Mouse (Mus musculus): ENCODE measurements at regions not wholly inside any gene's neighbourhood (a gene's known extent, or its start where the extent isn't known, plus 50 kb on each side); places are given as distances from the start of the nearest gene placed in this dataset.

DNA sequence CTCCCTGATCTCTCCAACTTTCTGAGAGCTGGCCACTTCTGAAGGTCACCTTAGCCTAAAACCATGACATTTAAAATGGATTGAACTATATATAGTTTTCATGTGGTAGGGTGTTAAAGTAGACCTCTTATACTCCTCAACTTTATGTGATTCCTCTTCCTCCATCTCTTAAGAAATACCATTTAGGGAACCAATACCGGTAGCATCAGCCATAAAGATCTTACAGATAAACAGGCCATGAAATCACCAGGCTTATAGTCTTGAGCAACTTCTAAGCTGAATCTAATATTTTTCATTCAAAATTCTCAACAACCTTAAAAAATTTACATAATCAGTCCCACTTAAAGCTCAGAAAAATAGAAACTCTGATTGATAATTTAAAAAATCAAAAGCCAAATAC lies 56.2 kb downstream of the Rpl36a-ps1 start:
- no peak for DNase-seq

GRCm38 (mm10) chr14:98937373-98937772 lies 56.7 kb downstream of the Rpl36a-ps1 start:
- DNase-seq = no peak

DNA sequence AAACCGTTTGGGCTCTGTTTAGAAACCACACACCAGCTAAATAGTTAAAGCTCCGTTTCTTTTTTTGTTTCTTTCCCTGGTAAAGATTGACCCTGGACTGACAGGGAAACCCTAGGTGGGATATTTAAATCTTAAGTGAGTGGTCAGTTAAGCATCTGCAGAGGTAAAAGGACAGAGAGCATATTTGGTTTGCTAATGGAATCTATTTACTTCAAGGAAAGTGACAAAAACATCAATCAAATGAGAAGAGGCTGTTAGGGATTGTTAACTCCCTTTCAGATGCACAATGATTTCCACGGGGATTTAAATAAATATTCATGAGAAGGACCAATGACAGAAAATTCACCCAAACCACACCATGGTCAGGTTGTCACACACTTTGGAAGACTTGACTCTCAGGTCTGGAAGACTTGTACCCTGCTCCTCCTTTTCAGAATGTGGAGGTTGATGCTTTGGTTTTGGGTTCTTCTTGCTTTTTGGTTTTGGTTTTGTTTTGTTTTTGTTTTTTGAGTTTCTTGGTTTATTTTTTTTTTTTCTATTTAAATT lies 60.7 kb downstream of the Rpl36a-ps1 start:
- no peak for DNase-seq

- DNase-seq = no peak
These were observed 64.8 kb downstream of the Rpl36a-ps1 start for GRCm38 (mm10) chr14:98929276-98929675.

DNA sequence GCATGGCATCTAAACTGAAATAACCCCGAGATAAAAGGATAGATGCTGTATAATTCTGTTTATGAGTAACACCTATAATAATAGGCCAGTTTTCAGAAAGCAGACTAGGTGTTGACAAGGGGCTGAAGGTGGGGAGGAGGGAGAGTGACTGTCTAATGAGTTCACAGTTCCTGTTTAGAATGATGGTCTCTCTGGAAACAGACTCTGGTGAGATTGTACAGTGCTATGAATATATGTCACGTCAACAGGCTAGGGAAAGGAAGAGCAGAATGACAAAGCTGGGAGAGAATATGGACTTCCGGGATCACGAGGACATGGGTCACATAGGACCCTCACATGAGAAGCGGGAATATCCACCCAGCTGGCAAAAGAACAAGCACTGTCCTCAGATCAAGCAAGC lies 85.9 kb downstream of the Rpl36a-ps1 start:
- DNase-seq = no peak

GRCm38 (mm10) chr14:98898876-98899275 lies 95.2 kb downstream of the Rpl36a-ps1 start:
- no peak for DNase-seq

DNA sequence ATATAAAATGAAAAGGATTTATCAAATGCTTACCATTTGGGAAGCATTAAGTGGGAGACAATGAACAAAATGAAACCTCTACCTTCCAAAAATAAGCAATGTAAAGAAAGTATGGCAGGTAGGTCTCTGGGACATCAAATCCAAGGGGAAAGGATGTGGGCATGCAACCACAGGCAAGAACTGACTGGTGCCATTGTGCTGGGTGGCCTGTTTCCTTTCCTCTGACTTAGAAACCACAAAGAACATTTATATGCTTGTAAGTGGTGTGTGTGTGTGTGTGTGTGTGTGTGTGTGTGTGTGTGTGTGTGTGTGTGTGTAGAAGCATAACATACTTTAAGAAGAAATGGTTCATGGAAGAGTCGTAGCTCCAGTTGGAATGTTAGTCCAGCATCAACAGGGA lies 96.7 kb downstream of the Rpl36a-ps1 start:
- no peak for DNase-seq

- no peak for DNase-seq
These were observed 98.2 kb downstream of the Rpl36a-ps1 start for GRCm38 (mm10) chr14:98895933-98896332.

- no peak for DNase-seq
These were observed 101.4 kb downstream of the Rpl36a-ps1 start for GRCm38 (mm10) chr14:98892670-98893069.

DNA sequence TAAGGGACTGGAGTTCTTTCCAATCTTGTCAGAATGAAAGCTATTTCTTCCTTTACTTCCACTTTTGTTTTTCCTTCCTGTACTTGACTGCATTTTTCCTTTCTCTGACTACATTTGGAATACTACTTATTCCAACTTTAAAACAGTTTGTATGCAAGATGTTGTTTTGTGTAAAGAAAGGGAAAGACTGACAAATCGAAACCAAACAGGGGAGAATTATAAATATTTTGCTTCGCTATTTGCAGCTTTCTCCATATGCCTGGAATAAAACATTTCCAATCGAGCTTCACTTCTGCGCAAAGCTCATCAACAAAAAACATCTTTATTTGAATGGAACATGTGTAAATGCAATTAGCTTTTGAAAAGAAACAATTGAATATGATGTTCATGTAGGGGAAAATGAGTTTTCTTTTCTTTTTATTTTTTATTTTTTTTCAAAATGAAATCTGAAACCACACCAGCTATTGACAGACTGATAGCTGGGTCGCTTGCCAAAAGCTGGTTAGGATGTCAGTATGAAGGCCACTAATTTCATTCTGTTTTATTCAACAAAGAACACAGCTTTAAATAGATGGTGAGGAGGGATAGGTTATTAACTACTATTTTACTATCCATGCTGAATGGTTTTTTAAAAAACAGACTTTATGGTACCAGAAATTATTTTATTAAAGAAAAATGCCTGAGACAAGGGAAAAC lies 102.7 kb downstream of the Rpl36a-ps1 start:
- no peak for DNase-seq

DNA sequence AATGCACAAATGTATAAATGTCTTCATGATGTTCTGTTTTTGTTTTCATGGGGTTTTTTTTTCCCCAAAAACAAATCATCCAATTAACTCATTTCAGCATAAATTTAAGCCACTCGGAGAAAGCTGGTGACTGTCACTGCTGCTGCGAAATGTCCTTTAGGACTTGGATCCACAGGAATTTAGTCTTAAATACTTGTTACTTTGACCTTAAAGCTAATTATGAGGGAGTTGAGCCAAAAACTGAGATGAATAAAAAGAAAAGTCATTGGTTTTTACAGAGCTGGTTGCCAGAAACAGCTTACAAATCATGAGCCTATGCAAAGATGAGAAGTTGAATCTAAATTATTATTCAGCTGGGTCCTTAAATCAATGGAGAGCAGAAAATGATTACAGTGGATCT lies 106.5 kb downstream of the Rpl36a-ps1 start:
- no peak for DNase-seq

DNA sequence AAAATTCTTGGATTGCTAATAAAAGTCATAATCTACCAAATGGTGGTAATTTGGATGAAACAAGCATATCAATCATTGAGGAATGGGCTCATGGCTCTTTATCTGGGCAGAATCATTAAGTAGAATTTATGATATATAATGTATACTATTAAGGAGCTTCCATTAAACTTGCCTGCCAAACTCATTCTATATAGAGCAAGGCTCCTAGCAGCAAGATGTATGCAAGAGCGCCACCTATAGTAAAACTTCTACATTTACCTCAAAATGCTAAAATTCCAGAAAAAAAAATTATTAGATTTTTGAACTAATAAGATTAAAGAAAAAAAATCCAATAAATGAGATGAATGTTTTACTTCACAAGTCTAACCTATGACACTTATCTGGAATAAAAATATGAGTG lies 107.1 kb downstream of the Rpl36a-ps1 start:
- no peak for DNase-seq

- DNase-seq = no peak
These were observed 111.5 kb downstream of the Rpl36a-ps1 start for GRCm38 (mm10) chr14:98882586-98882985.

DNA sequence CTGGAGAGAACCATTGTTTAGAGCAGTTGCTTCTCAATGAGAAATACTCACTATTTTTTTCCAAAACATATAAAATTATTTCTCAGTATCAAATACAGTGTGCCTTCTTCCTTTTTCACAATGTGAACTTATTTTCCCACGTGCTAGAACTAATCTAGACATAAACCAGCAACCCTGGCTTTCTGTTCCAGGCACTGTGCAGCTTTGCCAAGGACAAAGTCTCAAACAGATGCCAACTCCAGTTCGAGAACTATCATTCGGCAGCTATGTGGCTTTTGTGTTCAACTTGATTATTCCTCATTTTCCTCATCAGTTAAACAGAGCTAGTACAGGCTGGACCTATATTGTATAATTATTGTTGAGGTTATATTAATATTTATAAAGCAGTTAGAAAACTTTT lies 116.2 kb downstream of the Rpl36a-ps1 start:
- no peak for DNase-seq

DNA sequence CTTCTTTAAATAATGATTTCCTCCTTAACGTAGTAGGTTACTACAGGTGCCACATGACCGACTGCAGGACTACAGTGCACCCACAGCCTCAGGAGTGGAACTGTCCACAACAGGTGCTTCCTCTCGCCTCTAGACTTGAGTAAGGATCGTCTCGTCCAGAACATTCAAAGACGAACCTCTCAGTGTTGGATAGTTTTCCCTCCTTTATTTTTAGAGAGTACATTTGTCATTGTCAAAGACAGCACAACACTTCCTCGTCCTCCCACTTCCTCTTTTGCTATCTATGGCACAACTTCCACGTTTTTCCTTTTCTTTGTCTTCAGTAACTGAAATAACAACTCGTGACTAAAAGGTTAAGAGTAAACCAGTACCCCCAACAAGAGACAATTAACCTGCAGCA lies 120.7 kb downstream of the Rpl36a-ps1 start:
- DNase-seq = no peak

DNA sequence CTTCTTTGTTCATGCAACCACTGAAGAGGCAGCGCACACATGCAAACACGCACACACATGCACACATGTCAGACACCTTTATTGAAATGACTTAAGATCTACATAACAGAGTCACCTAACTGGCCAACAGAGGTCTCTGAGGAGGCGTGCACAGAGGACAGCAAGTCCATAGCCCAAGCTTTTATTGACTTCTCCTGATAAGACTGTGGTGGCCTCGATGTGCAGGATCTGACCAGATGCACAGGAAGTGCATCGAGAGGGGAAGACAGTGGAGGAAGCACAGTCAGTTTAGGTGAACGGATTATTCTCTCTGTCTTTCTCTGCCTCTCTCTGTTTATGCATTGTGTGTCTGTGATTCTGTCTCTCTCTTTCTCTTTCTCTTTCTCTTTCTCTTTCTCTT lies 124.2 kb downstream of the Rpl36a-ps1 start:
- DNase-seq = no peak

- no peak for DNase-seq
These were observed 127.2 kb downstream of the Rpl36a-ps1 start for GRCm38 (mm10) chr14:98866880-98867279.

- no peak for DNase-seq
These were observed 130.1 kb downstream of the Rpl36a-ps1 start for GRCm38 (mm10) chr14:98864001-98864400.

GRCm38 (mm10) chr14:98863598-98863997 lies 130.5 kb downstream of the Rpl36a-ps1 start:
- no peak for DNase-seq

DNA sequence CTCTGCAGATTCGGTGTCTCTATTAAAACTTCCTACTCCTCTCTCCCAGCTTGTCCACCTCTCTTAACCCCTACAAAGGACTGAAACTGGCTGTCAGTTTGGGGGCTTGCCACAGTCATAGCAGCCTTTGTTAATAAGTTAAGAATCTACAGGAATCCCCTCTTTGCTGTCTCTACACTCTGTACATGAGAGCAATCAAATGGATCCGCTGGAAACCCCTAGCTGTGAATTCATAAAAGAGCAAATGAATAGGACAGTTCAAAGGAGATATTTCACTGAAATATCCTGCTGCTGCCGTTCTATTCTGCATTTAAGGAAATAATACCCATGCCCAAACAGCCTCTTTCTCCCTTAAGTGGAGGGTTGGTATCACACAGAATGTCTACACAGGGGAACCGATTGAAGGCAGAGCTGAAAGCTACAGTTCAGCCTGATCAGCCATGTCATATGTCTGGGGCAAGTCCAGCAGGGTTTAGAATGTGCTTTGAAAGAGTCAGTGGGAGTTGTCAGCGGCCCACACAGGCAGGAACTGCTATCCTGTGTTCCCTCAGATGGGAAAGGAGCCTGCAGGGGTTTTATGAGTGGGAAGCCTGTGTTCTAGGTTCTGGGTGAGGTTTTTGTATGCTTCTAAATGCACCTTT lies 131.9 kb downstream of the Rpl36a-ps1 start:
- DNase-seq = no peak

GRCm38 (mm10) chr14:98858801-98859200 lies 135.3 kb downstream of the Rpl36a-ps1 start:
- DNase-seq = no peak

DNA sequence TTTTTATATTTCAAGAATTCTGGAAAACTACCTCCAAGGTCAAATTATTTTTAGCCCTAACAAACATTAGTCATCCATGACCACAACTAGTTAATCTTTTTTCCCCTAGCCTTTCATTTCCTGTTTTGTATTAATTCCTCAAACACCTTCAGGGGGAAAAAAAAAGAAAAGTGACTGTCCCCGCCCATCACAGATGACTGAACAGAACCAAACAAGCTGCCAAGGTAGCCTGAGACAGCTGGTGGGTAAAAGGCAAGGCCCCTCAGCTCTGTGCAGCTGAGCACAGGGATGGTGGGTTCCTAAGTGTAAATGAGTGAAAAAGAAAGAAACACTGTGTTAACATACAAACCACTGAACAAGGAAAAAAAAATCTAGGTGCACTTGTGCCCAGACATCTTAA lies 145.6 kb downstream of the Rpl36a-ps1 start:
- no peak for DNase-seq

GRCm38 (mm10) chr14:98844221-98844620 lies 149.9 kb downstream of the Rpl36a-ps1 start:
- no peak for DNase-seq

GRCm38 (mm10) chr14:98834316-98834715 lies 159.8 kb downstream of the Rpl36a-ps1 start:
- no peak for DNase-seq
